Mouse (Mus musculus) lung, adult 10 weeks (tissue): ENCODE results near the gene Trim54. TPM values are rescaled to one million over a fixed set of nuclear protein-coding genes. Genes with fewer than 3 reads are reported as not detected.

ENCODE experiments used
- polyA plus RNA-seq: library from polyadenylated mRNA; stranded (reverse); fragments of 350-450 nt; fragmentation: Illumina TruSeq; extraction: RNeasy Lipid Tissue Mini Kit (QIAGEN cat#74804); gene quantifications from one replicate; pipeline ENCODE4 v1.2.3, GENCODE M21; 2014; ENCODE audit warnings: low read depth, low replicate concordance; ENCODE audit not compliant: insufficient read depth

Trim54 gene
- 3.1 TPM for polyA plus RNA-seq

GRCm38 (mm10) chr5:31116354-31116753 is at the start of gene Trim54:
Trim54 (plus strand) TSS chr5:31116712.

GRCm38 (mm10) chr5:31105814-31106335 is 10.6 kb upstream of the Trim54 start, which contains the start of gene Dnajc5g:
Dnajc5g (plus strand) TSS chr5:31106285.

GRCm38 (mm10) chr5:31108000-31108490 is 8.5 kb upstream of the Trim54 start, which contains the start of gene Slc30a3:
Slc30a3 (minus strand) TSS chr5:31108237.

GRCm38 (mm10) chr5:31138241-31138967 is 21.9 kb downstream of the Trim54 start, which contains the start of gene Ucn:
Ucn (minus strand) TSS chr5:31138829.

GRCm38 (mm10) chr5:31154152-31154553 is 37.6 kb downstream of the Trim54 start, which contains the start of gene Mpv17:
Mpv17 (minus strand) TSS chr5:31154251.

GRCm38 (mm10) chr5:31179766-31180630 is 63.5 kb downstream of the Trim54 start, which contains the start of the genes Gm29609 and Gtf3c2:
Gm29609 (minus strand) TSS chr5:31179911.
Gtf3c2 (minus strand) TSS chr5:31180144.

Other genes starting within 250 kb of the Trim54 start
- gene Tmem214, start 248.7 kb upstream of the Trim54 start, polyA plus RNA-seq, result 28.4 TPM
- 4.4 TPM for gene Agbl5, start 228.0 kb upstream of the Trim54 start, polyA plus RNA-seq
- 298 TPM for gene Ost4, start 208.9 kb upstream of the Trim54 start, polyA plus RNA-seq
- gene Emilin1, start 203.3 kb upstream of the Trim54 start, polyA plus RNA-seq, result 47.6 TPM
- 53.4 TPM for gene Khk, start 195.3 kb upstream of the Trim54 start, polyA plus RNA-seq
- 0.60 TPM for gene Cgref1, start 171.1 kb upstream of the Trim54 start, polyA plus RNA-seq
- 81.0 TPM for gene Preb, start 156.4 kb upstream of the Trim54 start, polyA plus RNA-seq
- 1.2 TPM for gene Tcf23, start 148.1 kb upstream of the Trim54 start, polyA plus RNA-seq
- 135 TPM for gene Atraid, start 68.4 kb upstream of the Trim54 start, polyA plus RNA-seq
- gene Slc5a6, start 67.8 kb upstream of the Trim54 start, polyA plus RNA-seq, result 4.2 TPM
- gene Cad, start 61.9 kb upstream of the Trim54 start, polyA plus RNA-seq, result 5.8 TPM
- not detected for gene Dnajc5g, start 10.4 kb upstream of the Trim54 start, polyA plus RNA-seq
- gene Slc30a3, start 8.5 kb upstream of the Trim54 start, polyA plus RNA-seq, result not detected
- not detected for gene Ucn, start 22.1 kb downstream of the Trim54 start, polyA plus RNA-seq
- 41.2 TPM for gene Mpv17, start 37.5 kb downstream of the Trim54 start, polyA plus RNA-seq
- 0.18 TPM for gene Gm29609, start 63.2 kb downstream of the Trim54 start, polyA plus RNA-seq
- gene Gtf3c2, start 63.4 kb downstream of the Trim54 start, polyA plus RNA-seq, result 14.1 TPM
- gene Snx17, start 76.5 kb downstream of the Trim54 start, polyA plus RNA-seq, result 69.2 TPM
- gene Eif2b4, start 76.7 kb downstream of the Trim54 start, polyA plus RNA-seq, result 24.8 TPM
- 12.8 TPM for gene Zfp513, start 85.6 kb downstream of the Trim54 start, polyA plus RNA-seq
- 39.6 TPM for gene Ppm1g, start 104.0 kb downstream of the Trim54 start, polyA plus RNA-seq
- 61.9 TPM for gene Nrbp1, start 124.2 kb downstream of the Trim54 start, polyA plus RNA-seq
- not detected for gene Gm9970, start 124.5 kb downstream of the Trim54 start, polyA plus RNA-seq
- 30.6 TPM for gene Krtcap3, start 135.0 kb downstream of the Trim54 start, polyA plus RNA-seq
- 26.8 TPM for gene Ift172, start 174.4 kb downstream of the Trim54 start, polyA plus RNA-seq
- 6.1 TPM for gene Fndc4, start 179.4 kb downstream of the Trim54 start, polyA plus RNA-seq
- gene Gckr, start 180.7 kb downstream of the Trim54 start, polyA plus RNA-seq, result not detected